Mouse (Mus musculus): ENCODE measurements at regions not wholly inside any gene's neighbourhood (a gene's known extent, or its start where the extent isn't known, plus 50 kb on each side); places are given as distances from the start of the nearest gene placed in this dataset.

GRCm38 (mm10) chr5:73859320-73859719, 208.1 kb downstream of the Spata18 start:
- H3K4me3 ChIP-seq (ENCODE audit: low read depth, low read length): no peak overlapping the region
- H3K9me3 ChIP-seq (replicated peaks; ENCODE audit: control insufficient read depth, low read length): no peaks in the 10 kb centered on the region
- no peak overlapping the region for H3K27ac ChIP-seq (replicated peaks; ENCODE audit: low read depth, low read length)
- H3K36me3 ChIP-seq (replicated peaks; ENCODE audit: control insufficient read depth, insufficient read depth, low read depth, low read length): no peaks in the 10 kb centered on the region
- H3K9ac ChIP-seq (replicated peaks; ENCODE audit: low read length): no peak overlapping the region
- ATAC-seq (replicated peaks; ENCODE audit: insufficient number of reproducible peaks, low FRiP score, low TSS enrichment, low read depth) (no peak), DNase-seq (ENCODE audit: low spot score) (no peak)
- H3K4me1 ChIP-seq (ENCODE audit: control insufficient read depth, insufficient read depth, low read length): no peaks in the 10 kb centered on the region
- H3K27me3 ChIP-seq (ENCODE audit: control insufficient read depth, insufficient read depth, low read length): no peaks in the 10 kb centered on the region
- 79% methylated on average over 1 of the region's 1 CpGs for WGBS
- no peak overlapping the region for H3K4me2 ChIP-seq (ENCODE audit: low read depth, low read length)

GRCm38 (mm10) chr5:73864138-73864761, 204.0 kb downstream of the Usp46 start:
- 70% methylated on average over 9 of the region's 9 CpGs for WGBS
- Histone ChIP-seq H3K27me3 (ENCODE audit: control insufficient read depth, insufficient read depth, low read length) (no peaks in the 10 kb centered on the region), H3K9ac (replicated peaks; ENCODE audit: low read length) (no peak overlapping the region), H3K4me1 (ENCODE audit: control insufficient read depth, insufficient read depth, low read length) (no peaks in the 10 kb centered on the region), H3K4me2 (ENCODE audit: low read depth, low read length) (no peak overlapping the region), H3K9me3 (replicated peaks; ENCODE audit: control insufficient read depth, low read length) (no peaks in the 10 kb centered on the region), H3K27ac (replicated peaks; ENCODE audit: low read depth, low read length) (no peak overlapping the region), H3K36me3 (replicated peaks; ENCODE audit: control insufficient read depth, insufficient read depth, low read depth, low read length) (no peaks in the 10 kb centered on the region), H3K4me3 (ENCODE audit: low read depth, low read length) (no peak overlapping the region)
- ATAC-seq (replicated peaks; ENCODE audit: insufficient number of reproducible peaks, low FRiP score, low TSS enrichment, low read depth) (no peak), DNase-seq (ENCODE audit: low spot score) (peak; percentile 76)

- H3K27ac ChIP-seq (replicated peaks; ENCODE audit: low read depth, low read length): no peak overlapping the region
- DNase-seq (ENCODE audit: low spot score): no peak
- H3K4me3 ChIP-seq (ENCODE audit: low read depth, low read length): no peak overlapping the region
- no peaks in the 10 kb centered on the region for H3K4me1 ChIP-seq (ENCODE audit: control insufficient read depth, insufficient read depth, low read length)
- WGBS: 76% methylated on average over 9 of the region's 9 CpGs
- ATAC-seq (replicated peaks; ENCODE audit: insufficient number of reproducible peaks, low FRiP score, low TSS enrichment, low read depth): no peak
- no peaks in the 10 kb centered on the region for H3K36me3 ChIP-seq (replicated peaks; ENCODE audit: control insufficient read depth, insufficient read depth, low read depth, low read length)
- no peaks in the 10 kb centered on the region for H3K27me3 ChIP-seq (ENCODE audit: control insufficient read depth, insufficient read depth, low read length)
- no peak overlapping the region for H3K9ac ChIP-seq (replicated peaks; ENCODE audit: low read length)
- H3K9me3 ChIP-seq (replicated peaks; ENCODE audit: control insufficient read depth, low read length): no peaks in the 10 kb centered on the region
- no peak overlapping the region for H3K4me2 ChIP-seq (ENCODE audit: low read depth, low read length)
These were observed 195.4 kb downstream of the Usp46 start for GRCm38 (mm10) chr5:73872641-73873421.

GRCm38 (mm10) chr5:73874770-73875169, 193.5 kb downstream of the Usp46 start:
- WGBS: 97% methylated on average over 1 of the region's 1 CpGs
- no peak overlapping the region for H3K4me3 ChIP-seq (ENCODE audit: low read depth, low read length)
- no peak overlapping the region for H3K9ac ChIP-seq (replicated peaks; ENCODE audit: low read length)
- H3K9me3 ChIP-seq (replicated peaks; ENCODE audit: control insufficient read depth, low read length): no peaks in the 10 kb centered on the region
- DNase-seq (ENCODE audit: low spot score) (no peak), ATAC-seq (replicated peaks; ENCODE audit: insufficient number of reproducible peaks, low FRiP score, low TSS enrichment, low read depth) (no peak)
- no peak overlapping the region for H3K27ac ChIP-seq (replicated peaks; ENCODE audit: low read depth, low read length)
- no peaks in the 10 kb centered on the region for H3K36me3 ChIP-seq (replicated peaks; ENCODE audit: control insufficient read depth, insufficient read depth, low read depth, low read length)
- no peaks in the 10 kb centered on the region for H3K27me3 ChIP-seq (ENCODE audit: control insufficient read depth, insufficient read depth, low read length)
- H3K4me1 ChIP-seq (ENCODE audit: control insufficient read depth, insufficient read depth, low read length): no peaks in the 10 kb centered on the region
- H3K4me2 ChIP-seq (ENCODE audit: low read depth, low read length): no peak overlapping the region

- no peak overlapping the region for H3K4me3 ChIP-seq (ENCODE audit: low read depth, low read length)
- H3K4me1 ChIP-seq (ENCODE audit: control insufficient read depth, insufficient read depth, low read length): no peaks in the 10 kb centered on the region
- H3K9me3 ChIP-seq (replicated peaks; ENCODE audit: control insufficient read depth, low read length): no peaks in the 10 kb centered on the region
- DNase-seq (ENCODE audit: low spot score) (no peak), ATAC-seq (replicated peaks; ENCODE audit: insufficient number of reproducible peaks, low FRiP score, low TSS enrichment, low read depth) (no peak)
- 82% methylated on average over 3 of the region's 3 CpGs for WGBS
- no peak overlapping the region for H3K9ac ChIP-seq (replicated peaks; ENCODE audit: low read length)
- no peak overlapping the region for H3K27ac ChIP-seq (replicated peaks; ENCODE audit: low read depth, low read length)
- H3K36me3 ChIP-seq (replicated peaks; ENCODE audit: control insufficient read depth, insufficient read depth, low read depth, low read length): no peaks in the 10 kb centered on the region
- H3K4me2 ChIP-seq (ENCODE audit: low read depth, low read length): no peak overlapping the region
- H3K27me3 ChIP-seq (ENCODE audit: control insufficient read depth, insufficient read depth, low read length): no peaks in the 10 kb centered on the region
These were observed 192.4 kb downstream of the Usp46 start for GRCm38 (mm10) chr5:73875847-73876246.

GRCm38 (mm10) chr5:73880936-73881335, 187.3 kb downstream of the Usp46 start:
- DNase-seq (ENCODE audit: low spot score): no peak
- Histone ChIP-seq H3K36me3 (replicated peaks; ENCODE audit: control insufficient read depth, insufficient read depth, low read depth, low read length) (no peaks in the 10 kb centered on the region), H3K4me2 (ENCODE audit: low read depth, low read length) (no peak overlapping the region), H3K9me3 (replicated peaks; ENCODE audit: control insufficient read depth, low read length) (no peaks in the 10 kb centered on the region), H3K4me3 (ENCODE audit: low read depth, low read length) (no peak overlapping the region), H3K9ac (replicated peaks; ENCODE audit: low read length) (no peak overlapping the region), H3K27me3 (ENCODE audit: control insufficient read depth, insufficient read depth, low read length) (no peaks in the 10 kb centered on the region), H3K27ac (replicated peaks; ENCODE audit: low read depth, low read length) (no peak overlapping the region), H3K4me1 (ENCODE audit: control insufficient read depth, insufficient read depth, low read length) (no peaks in the 10 kb centered on the region)
- WGBS: 57% methylated on average over 3 of the region's 3 CpGs
- no peak for ATAC-seq (replicated peaks; ENCODE audit: insufficient number of reproducible peaks, low FRiP score, low TSS enrichment, low read depth)

GRCm38 (mm10) chr5:73881941-73882340, 186.3 kb downstream of the Usp46 start:
- no peaks in the 10 kb centered on the region for H3K36me3 ChIP-seq (replicated peaks; ENCODE audit: control insufficient read depth, insufficient read depth, low read depth, low read length)
- ATAC-seq (replicated peaks; ENCODE audit: insufficient number of reproducible peaks, low FRiP score, low TSS enrichment, low read depth) (peak; percentile 65; the same call in 1 of the 2 replicates), DNase-seq (ENCODE audit: low spot score) (peak; percentile 82)
- WGBS: 23% methylated on average over 5 of the region's 5 CpGs
- H3K4me3 ChIP-seq (ENCODE audit: low read depth, low read length): no peak overlapping the region
- no peaks in the 10 kb centered on the region for H3K27me3 ChIP-seq (ENCODE audit: control insufficient read depth, insufficient read depth, low read length)
- H3K9me3 ChIP-seq (replicated peaks; ENCODE audit: control insufficient read depth, low read length): no peaks in the 10 kb centered on the region
- no peak overlapping the region for H3K27ac ChIP-seq (replicated peaks; ENCODE audit: low read depth, low read length)
- H3K9ac ChIP-seq (replicated peaks; ENCODE audit: low read length): no peak overlapping the region
- no peaks in the 10 kb centered on the region for H3K4me1 ChIP-seq (ENCODE audit: control insufficient read depth, insufficient read depth, low read length)
- H3K4me2 ChIP-seq (ENCODE audit: low read depth, low read length): no peak overlapping the region

- Histone ChIP-seq H3K27ac (replicated peaks; ENCODE audit: low read depth, low read length) (no peak overlapping the region), H3K4me1 (ENCODE audit: control insufficient read depth, insufficient read depth, low read length) (no peaks in the 10 kb centered on the region), H3K9ac (replicated peaks; ENCODE audit: low read length) (no peak overlapping the region), H3K4me2 (ENCODE audit: low read depth, low read length) (no peak overlapping the region), H3K27me3 (ENCODE audit: control insufficient read depth, insufficient read depth, low read length) (no peaks in the 10 kb centered on the region), H3K36me3 (replicated peaks; ENCODE audit: control insufficient read depth, insufficient read depth, low read depth, low read length) (no peaks in the 10 kb centered on the region), H3K4me3 (ENCODE audit: low read depth, low read length) (no peak overlapping the region), H3K9me3 (replicated peaks; ENCODE audit: control insufficient read depth, low read length) (no peaks in the 10 kb centered on the region)
- WGBS: 76% methylated on average over 12 of the region's 12 CpGs
- ATAC-seq (replicated peaks; ENCODE audit: insufficient number of reproducible peaks, low FRiP score, low TSS enrichment, low read depth) (no peak), DNase-seq (ENCODE audit: low spot score) (no peak)
These were observed 183.2 kb downstream of the Usp46 start for GRCm38 (mm10) chr5:73884998-73885397.
